Mouse (Mus musculus) embryonic fibroblast, embryonic 13.5 days (primary cell): Measurements from ENCODE around the gene Mms19.

ENCODE experiments used
- CTCF ChIP-seq: IDR thresholded peaks from 2 replicates; pipeline ENCODE4 v1.5.1; 2011; ENCODE audit warnings: mild to moderate bottlenecking, control low read depth, low read length, moderate library complexity, borderline replicate concordance; ENCODE audit not compliant: insufficient read depth
- POLR2A ChIP-seq: IDR thresholded peaks from 2 replicates; pipeline ENCODE4 v1.6.1; 2011; ENCODE audit warnings: low read depth, mild to moderate bottlenecking, control low read depth, low read length, moderate library complexity

DNA sequence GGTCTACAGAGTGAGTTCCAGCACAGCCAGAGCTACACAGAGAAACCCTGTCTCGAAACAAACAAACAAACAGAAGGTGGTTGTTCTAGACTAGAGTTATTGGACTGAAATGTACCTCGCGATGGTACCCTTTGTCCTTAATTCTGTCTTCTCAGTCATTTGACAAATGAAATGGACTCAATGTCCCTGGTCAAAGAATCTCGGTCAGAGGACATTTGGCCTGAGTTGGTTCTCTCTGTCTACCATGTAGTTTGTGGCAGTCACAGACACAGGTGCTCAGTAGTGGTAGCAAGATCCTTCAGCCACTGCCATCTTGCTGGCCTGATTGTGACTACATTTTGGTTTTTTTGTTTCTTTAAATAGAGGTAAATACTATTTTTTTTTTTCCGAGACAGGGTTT, 5.0 kb upstream of the Mms19 start:
- TF ChIP-seq CTCF (no peak), POLR2A (no peak)
